Mouse (Mus musculus) megakaryocyte, embryonic 14.5 days (primary cell): ENCODE results near the gene Phospho1.

ENCODE experiments used
- FLI1 ChIP-seq: IDR thresholded peaks from 2 replicates; pipeline ENCODE4 v1.6.1; 2012; ENCODE audit warnings: low read length, inconsistent platforms, mixed read lengths
- GATA1 ChIP-seq: IDR thresholded peaks from 3 replicates; pipeline ENCODE4 v1.6.1; 2012; ENCODE audit warnings: mixed read lengths, low read length, inconsistent platforms, borderline replicate concordance

DNA sequence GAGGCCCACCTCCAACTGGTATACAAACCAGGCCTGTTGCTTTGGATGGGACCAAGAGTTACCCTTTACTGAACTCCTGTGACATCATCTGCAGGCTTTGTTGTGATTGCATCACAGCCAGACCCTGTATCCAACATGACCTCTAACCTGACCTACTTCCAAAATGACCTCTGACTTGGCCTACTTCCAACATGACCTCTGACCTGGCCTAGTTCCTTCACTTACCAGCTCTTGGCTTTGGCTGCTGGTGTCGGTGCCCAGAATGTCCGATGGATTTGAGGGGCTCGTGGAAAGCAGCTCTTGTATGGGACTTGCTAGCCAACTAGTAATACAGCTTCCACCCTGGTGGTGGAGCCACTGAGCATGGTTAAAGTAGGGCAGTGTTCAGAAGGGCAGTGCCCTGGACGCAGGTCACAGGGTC, 45.5 kb upstream of the Phospho1 start:
- no peak for TF ChIP-seq GATA1
- no peak for TF ChIP-seq FLI1
